Mouse (Mus musculus) MN1 (cell line): Measurements from ENCODE around the gene Aaas.

Experiments
- DNase-seq: peaks from one replicate; pipeline ENCODE4 v3.0.0-alpha.2; 2016; ENCODE audit warnings: low spot score

Gene Aaas

DNA sequence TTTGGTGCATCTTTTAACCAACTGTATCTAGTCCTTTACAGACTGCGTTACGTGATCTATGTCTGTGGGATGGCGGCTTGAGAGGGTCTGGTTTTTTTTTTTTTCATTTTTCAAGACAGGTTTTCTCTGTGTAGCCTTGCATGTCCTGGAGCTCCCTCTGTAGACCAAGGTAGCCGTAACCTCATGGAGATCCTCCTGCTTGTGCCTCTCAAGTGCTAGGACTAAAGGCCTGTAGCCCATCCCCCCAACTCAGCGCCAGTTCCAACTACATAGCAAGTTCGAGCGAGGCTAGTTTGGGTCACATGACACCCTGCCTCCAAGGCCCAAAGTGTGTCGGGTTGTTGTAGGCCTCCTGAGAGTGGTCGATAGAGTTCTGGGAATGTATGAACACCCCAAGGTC is 41.9 kb downstream of the Aaas start:
- no peak for DNase-seq

DNA sequence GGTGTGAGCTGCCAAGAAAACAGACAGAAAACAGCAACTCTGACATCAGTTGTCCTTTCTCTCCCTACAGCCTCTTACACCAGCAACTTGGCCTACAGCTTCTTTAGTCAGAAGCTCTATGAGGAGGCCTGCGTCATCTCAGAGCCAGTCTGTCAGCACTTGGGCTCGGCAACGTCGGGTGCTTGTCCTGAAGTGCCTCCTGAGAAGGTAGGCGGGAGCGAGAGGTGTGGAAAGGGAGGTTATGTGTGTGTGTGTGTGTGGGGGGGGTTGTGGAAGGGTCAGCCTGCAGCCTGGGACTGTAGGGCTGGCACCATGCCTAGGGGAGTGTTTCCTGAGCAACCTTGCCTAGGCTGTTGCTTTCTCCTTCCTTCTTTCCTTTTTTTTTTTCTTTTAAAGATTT is 48.0 kb downstream of the Aaas start:
- DNase-seq: peak; percentile 80

DNA sequence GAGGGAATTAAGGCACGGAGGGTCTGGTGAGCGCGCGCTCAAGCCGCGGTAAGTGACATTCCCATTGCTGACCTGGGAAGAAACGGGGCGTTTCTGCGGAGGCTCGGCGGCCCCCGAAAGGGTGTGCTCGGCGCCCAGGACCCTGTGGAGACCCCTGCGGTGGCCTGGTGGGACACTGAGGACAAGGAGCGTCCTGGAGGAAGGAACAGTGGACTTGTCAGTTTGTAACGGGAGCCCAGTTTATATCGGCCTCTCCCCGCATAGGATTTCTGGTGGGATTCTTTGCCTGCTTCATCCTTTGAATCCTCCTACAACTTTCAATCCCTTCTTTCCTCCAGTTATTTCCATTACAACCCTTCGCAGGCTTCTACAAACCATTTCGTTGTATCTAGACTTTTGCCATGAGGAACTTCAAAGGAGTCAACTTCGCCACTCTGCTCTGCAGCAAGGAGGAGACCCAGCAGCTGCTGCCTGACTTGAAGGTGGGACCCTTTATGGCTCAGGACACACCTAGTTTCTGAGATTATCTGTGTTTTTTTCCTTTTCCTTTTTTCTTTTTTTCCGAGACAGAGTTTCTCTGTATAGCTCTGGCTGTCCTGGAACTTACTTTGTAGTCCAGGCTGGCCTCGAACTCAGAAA is 54.1 kb downstream of the Aaas start:
- DNase-seq: peak; percentile 23

DNA sequence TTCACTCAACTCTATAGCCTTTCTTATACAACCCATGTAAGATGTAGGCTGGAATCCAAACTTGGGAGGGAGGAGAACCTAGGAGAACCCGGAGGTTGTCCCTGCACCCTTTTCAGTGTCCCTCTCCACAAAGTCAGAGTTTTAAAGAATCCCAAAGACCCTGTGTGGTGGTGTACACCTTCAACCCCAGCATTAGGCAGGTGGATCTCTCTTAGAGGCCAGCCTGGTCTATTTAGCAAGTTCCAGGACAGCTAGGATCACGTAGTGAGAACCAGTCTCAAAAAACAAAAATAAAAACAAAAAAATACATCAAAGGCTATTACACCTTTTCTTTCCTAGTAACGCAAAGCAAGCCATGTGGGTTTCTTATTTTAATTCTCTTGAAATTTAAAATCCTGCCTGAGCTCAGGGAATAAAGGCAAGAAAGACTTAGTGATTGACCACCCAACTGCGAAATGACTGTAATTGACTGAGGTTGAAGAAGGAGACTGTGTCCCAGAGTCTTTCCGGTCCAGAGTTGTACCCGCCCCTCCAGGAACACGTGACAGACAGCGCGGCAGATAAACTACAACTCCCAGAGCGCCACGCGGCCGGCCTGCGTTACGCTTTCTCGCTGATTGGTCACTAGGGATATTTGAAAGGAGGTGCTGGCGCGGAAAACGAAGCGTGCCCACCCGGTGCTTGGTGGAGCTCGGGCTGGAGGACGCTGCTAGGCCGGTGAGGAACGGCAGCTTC is 54.8 kb downstream of the Aaas start, which contains the start of gene Espl1:
Gene Espl1 (plus strand): TSS at position 634 of the 735 bp plus-strand sequence.
- peak; percentile 97 for DNase-seq
